Mouse (Mus musculus): Measurements from ENCODE around the gene Fkbp5.

DNA sequence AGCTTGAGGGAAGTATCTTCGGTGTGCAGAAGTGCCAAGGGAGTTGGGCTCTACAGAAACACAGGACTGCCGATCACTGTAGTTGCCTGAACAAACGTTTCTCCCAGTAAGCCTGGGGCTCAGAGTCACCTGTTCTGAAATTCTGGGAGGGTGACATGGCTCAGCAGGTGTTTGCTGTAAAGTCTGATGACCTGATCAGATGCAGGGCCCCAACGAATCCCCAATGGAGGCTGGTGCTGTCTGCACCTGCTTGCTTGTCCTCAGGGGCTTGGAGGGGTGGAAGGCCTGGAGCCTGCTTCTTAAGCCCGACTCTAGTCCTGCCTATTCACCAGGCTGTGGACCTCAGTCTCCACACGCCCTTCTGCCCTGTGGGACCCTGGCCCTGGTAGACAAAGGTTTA lies 40.4 kb upstream of the Fkbp5 start:
- no peak for TF ChIP-seq CTCF (IDR thresholded peaks at IDR 0.05; ENCODE audit: low read depth, low read length)
- no peak for TF ChIP-seq POLR2A (IDR thresholded peaks at IDR 0.05; ENCODE audit: extremely low read depth, insufficient read depth, low read length)

All from liver, adult 2 months (tissue).